Mouse (Mus musculus) lung, embryonic 16.5 days (tissue): Measurements from ENCODE around the gene Chrm5. TPM values are rescaled to one million over a fixed set of nuclear protein-coding genes. Genes with fewer than 3 reads are reported as not detected.

Experiments used
- ATAC-seq: fragments of 200-750 bp; cut with Nextera tagmentation; 2 replicates; pipeline ENCODE4 v1.8.0; 2017; ENCODE audit warnings: low read depth, mild to moderate bottlenecking, moderate library complexity
- H3K27ac ChIP-seq: fragments of 300-500 bp; sonication (generic); 2 replicates; pipeline ENCODE4 v1.5.1; 2014; ENCODE audit warnings: mild to moderate bottlenecking, control low read depth, low read length
- H3K27me3 ChIP-seq: fragments of 300-500 bp; sonication (generic); 2 replicates; pipeline ENCODE4 v1.6.1; 2014; ENCODE audit warnings: low read depth, low read length, mixed read lengths; ENCODE audit not compliant: control insufficient read depth, insufficient read depth
- H3K36me3 ChIP-seq: fragments of 300-500 bp; sonication (generic); 2 replicates; pipeline ENCODE4 v1.6.1; 2014; ENCODE audit warnings: low read length; ENCODE audit not compliant: control insufficient read depth, insufficient read depth
- H3K4me1 ChIP-seq: fragments of 300-500 bp; sonication (generic); replicated peaks from 2 replicates; pipeline ENCODE4 v1.6.1; 2014; ENCODE audit warnings: low read length, mixed read lengths; ENCODE audit not compliant: control insufficient read depth, insufficient read depth
- H3K4me2 ChIP-seq: fragments of 300-500 bp; sonication (generic); 2 replicates; pipeline ENCODE4 v1.6.1; 2014; ENCODE audit warnings: low read depth, low read length, control low read depth
- H3K4me3 ChIP-seq: fragments of 300-500 bp; sonication (generic); 2 replicates; pipeline ENCODE4 v1.5.1; 2014; ENCODE audit warnings: mild to moderate bottlenecking, low read length, control low read depth
- H3K9ac ChIP-seq: fragments of 300-500 bp; sonication (generic); 2 replicates; pipeline ENCODE4 v1.6.1; 2014; ENCODE audit warnings: low read length, control low read depth
- H3K9me3 ChIP-seq: fragments of 300-500 bp; sonication (generic); 2 replicates; pipeline ENCODE4 v1.6.1; 2016; ENCODE audit warnings: low read length; ENCODE audit not compliant: control insufficient read depth
- WGBS: fragments of 180-500 bp; shearing (Covaris S2); extraction: QIAGEN DNeasy Blood & Tissue Kit; methylation state at CpG from one replicate; pipeline ENCODE4 v1.1.7; 2014; 5-methylcytosine and 5-hydroxymethylcytosine counted together
- polyA plus RNA-seq: library from polyadenylated mRNA; unstranded; fragments of >200 nt; fragmentation: Nextera tagmentation; extraction: Ambion mirVana; gene quantifications from 2 replicates; pipeline ENCODE4 v1.2.1, GENCODE M21; 2015

Chrm5 gene
- polyA plus RNA-seq, 1 experiment from 2014 or later, result 0.09 TPM

- no peak for ATAC-seq
- no peak overlapping the region for H3K9ac ChIP-seq
- H3K36me3 ChIP-seq, result no peaks in the 10 kb centered on the region
- 61% methylated on average over 5 of the region's 5 CpGs for WGBS
- no peaks in the 10 kb centered on the region for H3K27me3 ChIP-seq
- H3K4me3 ChIP-seq, result no peak overlapping the region
- H3K27ac ChIP-seq, result no peak overlapping the region
- H3K9me3 ChIP-seq, result no peaks in the 10 kb centered on the region
- no peaks in the 10 kb centered on the region for H3K4me1 ChIP-seq
- H3K4me2 ChIP-seq, result no peak overlapping the region
These were observed 26.4 kb upstream of the Chrm5 start for GRCm38 (mm10) chr2:112506841-112507435.

GRCm38 (mm10) chr2:112503978-112504377 lies 23.4 kb upstream of the Chrm5 start:
- no peak overlapping the region for H3K4me3 ChIP-seq
- H3K27ac ChIP-seq, result no peak overlapping the region
- no peak overlapping the region for H3K9ac ChIP-seq
- H3K4me1 ChIP-seq, result no peaks in the 10 kb centered on the region
- no peaks in the 10 kb centered on the region for H3K27me3 ChIP-seq
- H3K4me2 ChIP-seq, result no peak overlapping the region
- no peaks in the 10 kb centered on the region for H3K9me3 ChIP-seq
- H3K36me3 ChIP-seq, result no peaks in the 10 kb centered on the region
- WGBS, result 69% methylated on average over 6 of the region's 6 CpGs
- no peak for ATAC-seq

DNA sequence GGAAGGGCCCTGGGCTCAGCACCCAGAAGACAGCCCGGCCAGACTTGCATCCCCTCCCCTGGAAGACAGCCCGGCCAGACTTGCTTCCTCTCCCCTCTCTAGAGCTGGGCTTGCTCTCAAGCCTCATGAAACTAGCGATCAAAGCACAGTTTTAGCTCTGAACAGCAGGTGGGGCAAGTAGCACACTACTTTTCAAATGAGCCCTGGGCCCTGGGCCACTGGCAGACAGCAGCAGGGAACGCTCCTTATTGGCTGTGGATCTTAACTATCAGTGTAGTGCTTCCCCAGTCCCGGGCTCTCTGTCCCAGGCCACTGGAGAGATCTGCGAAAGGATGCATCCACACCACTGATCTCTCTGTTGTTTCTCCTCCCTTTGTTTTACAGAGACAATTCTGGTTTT lies 20.6 kb upstream of the Chrm5 start:
- no peak overlapping the region for H3K4me2 ChIP-seq
- no peaks in the 10 kb centered on the region for H3K9me3 ChIP-seq
- no peak overlapping the region for H3K27ac ChIP-seq
- H3K4me3 ChIP-seq, result no peak overlapping the region
- no peaks in the 10 kb centered on the region for H3K4me1 ChIP-seq
- no peak overlapping the region for H3K9ac ChIP-seq
- WGBS, result 6% methylated on average over 6 of the region's 6 CpGs
- no peaks in the 10 kb centered on the region for H3K36me3 ChIP-seq
- H3K27me3 ChIP-seq, result no peaks in the 10 kb centered on the region
- ATAC-seq, result peak; percentile 94

DNA sequence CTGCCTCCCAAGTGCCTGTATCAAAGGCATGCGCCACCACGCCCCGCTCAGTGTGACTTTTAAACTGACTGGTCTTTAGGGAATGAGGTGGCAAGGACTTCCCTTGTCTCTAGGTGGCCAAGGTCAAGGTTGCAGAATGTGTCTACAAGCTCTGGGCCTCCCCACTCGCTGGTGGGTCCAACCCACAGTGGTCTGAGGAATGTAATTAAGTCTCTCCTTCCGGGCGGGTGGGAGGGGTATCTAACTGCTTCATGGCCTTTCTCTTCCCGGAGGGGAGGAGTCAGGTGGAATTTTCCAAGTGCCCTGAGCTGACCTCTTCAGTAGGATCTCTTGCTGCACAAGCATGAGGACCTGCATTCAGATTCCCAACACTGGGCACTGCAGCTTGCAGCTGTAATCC lies 17.3 kb upstream of the Chrm5 start:
- no peak overlapping the region for H3K4me3 ChIP-seq
- no peaks in the 10 kb centered on the region for H3K27me3 ChIP-seq
- peaks cover 5% of the 10 kb centered on the region; the same call in 1 of the 2 replicates for H3K4me1 ChIP-seq
- 62% methylated on average over 7 of the region's 7 CpGs for WGBS
- no peak for ATAC-seq
- H3K36me3 ChIP-seq, result no peaks in the 10 kb centered on the region
- no peak overlapping the region for H3K4me2 ChIP-seq
- H3K27ac ChIP-seq, result no peak overlapping the region
- no peaks in the 10 kb centered on the region for H3K9me3 ChIP-seq
- H3K9ac ChIP-seq, result no peak overlapping the region

DNA sequence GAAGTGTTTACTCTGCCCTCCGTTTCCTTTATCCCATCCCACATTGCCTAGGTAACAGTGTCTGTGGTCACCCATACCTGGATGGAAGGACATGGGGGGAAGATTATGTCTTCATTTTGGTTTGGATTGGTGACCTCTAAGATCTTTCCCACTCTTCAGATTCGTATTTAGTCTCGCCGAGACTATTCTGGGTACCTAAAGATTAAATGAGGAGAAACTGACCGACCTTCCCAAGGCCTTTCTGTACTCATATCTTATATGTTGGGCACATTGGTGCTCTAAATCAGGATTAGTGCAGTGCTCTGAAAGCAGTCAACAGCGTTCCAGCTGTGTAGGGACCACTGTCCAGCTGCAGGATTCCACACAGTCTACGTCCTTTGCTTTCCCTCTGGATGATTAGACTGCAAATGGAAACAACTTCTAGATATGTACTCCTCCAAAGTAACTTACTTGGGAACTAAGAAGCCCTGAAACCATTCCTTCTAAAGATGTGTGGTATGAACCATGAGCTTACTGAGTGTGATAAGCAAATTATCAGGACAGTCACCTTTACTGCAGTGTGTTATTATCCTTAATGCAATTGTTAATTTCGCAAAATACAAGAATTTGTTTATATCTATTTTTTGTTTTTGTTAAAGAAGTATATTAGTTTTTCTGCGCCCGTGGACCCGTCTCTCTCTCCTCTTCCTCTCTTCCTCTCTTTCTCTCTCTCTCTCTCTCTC lies 13.1 kb upstream of the Chrm5 start:
- H3K27ac ChIP-seq, result peak overlapping the region; percentile 99
- H3K9me3 ChIP-seq, result no peaks in the 10 kb centered on the region
- no peaks in the 10 kb centered on the region for H3K27me3 ChIP-seq
- ATAC-seq, result no peak
- peaks cover 10% of the 10 kb centered on the region; the same call in 1 of the 2 replicates for H3K4me1 ChIP-seq
- 32% methylated on average over 11 of the region's 11 CpGs for WGBS
- H3K4me2 ChIP-seq, result peak overlapping the region; percentile 85
- H3K36me3 ChIP-seq, result no peaks in the 10 kb centered on the region
- peak overlapping the region; percentile 100 for H3K9ac ChIP-seq
- peak overlapping the region; percentile 79 for H3K4me3 ChIP-seq

DNA sequence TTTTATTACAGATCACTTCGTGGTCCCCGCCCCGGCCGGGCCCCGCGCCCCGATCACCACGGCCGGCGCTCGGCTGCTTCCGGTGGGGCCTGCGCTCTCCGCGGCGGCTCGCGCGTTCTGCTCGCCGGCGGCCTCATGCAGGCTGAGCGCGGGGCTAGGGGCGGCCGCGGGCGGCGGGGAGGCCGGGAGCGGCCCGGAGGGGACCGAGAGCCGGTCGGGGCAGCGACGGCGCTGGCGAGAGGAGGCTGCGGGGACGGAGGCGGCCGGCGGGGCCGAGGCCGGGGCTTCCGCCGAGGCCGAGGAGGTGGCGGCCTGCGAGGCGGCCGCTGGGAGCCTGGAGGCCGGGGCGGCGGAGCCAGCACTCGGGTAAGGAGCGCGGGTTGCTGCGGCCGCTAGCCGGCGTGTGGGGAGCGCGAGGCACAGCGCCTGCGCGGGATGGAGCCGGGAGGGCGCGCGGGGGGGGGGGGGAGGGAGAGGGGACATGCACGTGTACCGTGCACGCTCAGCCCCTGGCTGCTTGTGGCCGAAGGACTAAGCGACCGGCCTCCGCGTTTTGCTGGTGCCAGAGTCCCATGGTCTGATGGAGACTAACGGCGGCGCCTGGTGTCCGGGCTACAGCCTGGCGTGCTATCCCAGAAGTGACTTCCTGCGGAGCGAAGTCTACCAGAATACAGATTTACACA lies 12.4 kb upstream of the Chrm5 start, which contains the start of gene Aven:
Gene Aven (plus strand): TSS at position 109 of the 683 bp plus-strand sequence.
- under 1% methylated on average over 67 of the region's 87 CpGs for WGBS
- no peaks in the 10 kb centered on the region for H3K27me3 ChIP-seq
- peak; percentile 95 for ATAC-seq

GRCm38 (mm10) chr2:112492431-112492855 lies 11.9 kb upstream of the Chrm5 start:
- Histone ChIP-seq H3K4me2 (peak overlapping the region; percentile 85), H3K4me3 (peak overlapping the region; percentile 79), H3K9me3 (no peaks in the 10 kb centered on the region), H3K27ac (peak overlapping the region; percentile 99), H3K36me3 (no peaks in the 10 kb centered on the region), H3K27me3 (no peaks in the 10 kb centered on the region), H3K9ac (peak overlapping the region; percentile 100), H3K4me1 (peaks cover 10% of the 10 kb centered on the region; the same call in 1 of the 2 replicates)
- WGBS, result 5% methylated on average over 9 of the region's 9 CpGs
- peak; percentile 37 for ATAC-seq

More for the DNA sequence above, 12.4 kb upstream of the Chrm5 start, which contains the start of gene Aven:
- Histone ChIP-seq H3K9me3 (no peaks in the 10 kb centered on the region), H3K4me1 (peaks cover 10% of the 10 kb centered on the region; the same call in 1 of the 2 replicates), H3K36me3 (no peaks in the 10 kb centered on the region), H3K27ac (peak within 1 kb of the TSS; percentile 99), H3K4me3 (peak within 1 kb of the TSS; percentile 79), H3K9ac (peak within 1 kb of the TSS; percentile 100), H3K4me2 (peak within 1 kb of the TSS; percentile 85)

DNA sequence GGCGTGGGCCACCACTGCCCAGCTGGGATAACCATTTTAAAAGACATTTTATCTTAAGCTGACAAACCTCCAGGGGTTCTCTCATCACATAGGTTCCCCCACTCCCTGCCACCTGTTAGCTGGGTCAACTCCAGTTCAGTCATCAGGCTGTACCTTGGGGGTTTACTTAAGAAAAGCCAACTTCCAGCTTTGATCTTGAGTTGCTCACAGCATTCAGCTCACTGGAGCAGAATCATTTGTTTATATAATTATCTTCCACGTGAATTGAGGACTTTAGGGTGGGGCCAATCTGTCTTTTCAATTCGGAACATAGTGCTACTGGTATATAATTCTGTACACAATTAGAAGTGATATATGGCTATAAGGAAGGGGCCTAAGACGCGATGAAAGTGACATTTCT lies 11.1 kb upstream of the Chrm5 start:
- no peak for ATAC-seq
- Histone ChIP-seq H3K9me3 (no peaks in the 10 kb centered on the region), H3K4me3 (no peak overlapping the region), H3K36me3 (no peaks in the 10 kb centered on the region), H3K9ac (peak overlapping the region; percentile 100; the same call in 1 of the 2 replicates), H3K27me3 (no peaks in the 10 kb centered on the region), H3K4me1 (peaks cover 10% of the 10 kb centered on the region; the same call in 1 of the 2 replicates), H3K4me2 (peak overlapping the region; percentile 85; the same call in 1 of the 2 replicates), H3K27ac (no peak overlapping the region; the same call in 1 of the 2 replicates)
- WGBS, result 61% methylated on average over 5 of the region's 5 CpGs
